Mouse (Mus musculus): ENCODE data around the gene Olfr1442. TPM values are rescaled to one million over a fixed set of nuclear protein-coding genes. Genes with fewer than 3 reads are reported as not detected.

Olfr1442 gene
- total RNA-seq, 2 experiments from 2014 or later: not detected

Other genes starting within 250 kb of the Olfr1442 start
- gene Pfpl, start 242.5 kb upstream of the Olfr1442 start, total RNA-seq (2021): not detected
- gene Mpeg1, start 209.7 kb upstream of the Olfr1442 start, total RNA-seq (2021): 1 to 10 TPM; 6.7 to 7.4 TPM
- gene Dtx4, start 169.0 kb upstream of the Olfr1442 start, total RNA-seq (2021): 10 to 100 TPM; 33.6 to 36.6 TPM
- gene Fam111a, start 124.7 kb upstream of the Olfr1442 start, total RNA-seq (2021): 1 to 10 TPM; 1.3 to 1.6 TPM
- gene Gm4952, start 70.5 kb upstream of the Olfr1442 start, total RNA-seq (2021): not detected
- under 1 TPM; 0.17 to 0.28 TPM for gene Glyat, start 37.1 kb upstream of the Olfr1442 start, total RNA-seq (2021)
- gene Olfr1443, start 7.7 kb downstream of the Olfr1442 start, total RNA-seq (2021): not detected
- gene Keg1, start 25.3 kb downstream of the Olfr1442 start, total RNA-seq (2021): not detected
- gene Cntf, start 95.2 kb downstream of the Olfr1442 start, total RNA-seq (2021): 1 to 10 TPM; 2.9 to 4.1 TPM
- 10 to 100 TPM; 96.1 to 96.3 TPM for gene Zfp91, start 125.7 kb downstream of the Olfr1442 start, total RNA-seq (2021)
- 1 to 10 TPM; 1.1 to 2.0 TPM for gene Lpxn, start 125.8 kb downstream of the Olfr1442 start, total RNA-seq (2021)
- not detected for gene Gm5244, start 176.2 kb downstream of the Olfr1442 start, total RNA-seq (2021)
- not detected for gene Olfr1444, start 186.8 kb downstream of the Olfr1442 start, total RNA-seq (2021)
- gene Olfr1445, start 213.4 kb downstream of the Olfr1442 start, total RNA-seq (2021): not detected
- gene Olfr1446, start 223.1 kb downstream of the Olfr1442 start, total RNA-seq (2021): not detected
- gene Olfr1447, start 233.3 kb downstream of the Olfr1442 start, total RNA-seq (2021): not detected

All from layer of hippocampus, postnatal 36 days (tissue).